Mouse (Mus musculus) thymus, adult 2 months (tissue): ENCODE data around the gene Abcg8.

ENCODE experiments used
- CTCF ChIP-seq: fragments of 200-500 bp; IDR thresholded peaks from 2 replicates; pipeline ENCODE4 v1.5.1; 2012; ENCODE audit warnings: mild to moderate bottlenecking, control low read depth, low read length, moderate library complexity, borderline replicate concordance; ENCODE audit not compliant: control insufficient read depth, poor library complexity, insufficient read depth; ENCODE audit errors: extremely low read depth
- POLR2A ChIP-seq: fragments of 200-500 bp; IDR thresholded peaks from 2 replicates; pipeline ENCODE4 v1.6.1; 2012; ENCODE audit warnings: mild to moderate bottlenecking, low read length, control low read depth, moderate library complexity; ENCODE audit not compliant: control insufficient read depth, poor library complexity, insufficient read depth; ENCODE audit errors: extremely low read depth

DNA sequence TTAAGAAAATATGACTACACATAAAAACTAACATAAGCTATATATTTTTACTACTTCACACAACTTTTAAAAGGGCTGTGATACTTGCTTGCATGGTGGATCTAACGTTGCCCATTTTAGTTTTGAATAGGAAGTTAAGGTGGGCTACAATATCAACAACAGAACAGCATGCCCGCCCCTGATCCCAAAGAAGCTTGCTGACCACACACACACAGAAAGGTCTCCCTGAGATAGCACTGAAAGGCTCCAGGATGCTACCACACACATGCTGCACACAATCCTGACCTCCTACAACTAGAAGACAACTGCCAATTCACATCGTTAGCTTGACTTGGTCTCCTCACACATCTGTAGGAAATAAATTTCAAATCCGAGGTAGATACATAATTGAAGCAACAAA is 68.2 kb downstream of the Abcg8 start:
- TF ChIP-seq CTCF (no peak), POLR2A (no peak)
